Mouse (Mus musculus) frontal cortex, adult 2 months (tissue): ENCODE data around the gene Trim60. TPM values are rescaled to one million over a fixed set of nuclear protein-coding genes. Genes with fewer than 3 reads are reported as not detected.
"Not testable (repeated sequence)": the region's sequence is repeated elsewhere in the genome, so short reads cannot be mapped to it uniquely, and the experiment has no call there.

ENCODE experiments used
- DNase-seq, 2 experiments: peaks; one replicate each; pipeline ENCODE4 v3.0.0; 2022; ENCODE audit warnings: low spot score in 1 of 2; ENCODE audit errors: extremely low spot score in 1 of 2
- polyA plus RNA-seq: library from polyadenylated mRNA; depleted of rRNA; stranded (reverse); fragments of >200 nt; gene quantifications from 2 replicates; pipeline ENCODE4 v1.2.3, GENCODE M21; 2012; rRNA removed

Gene Trim60
- polyA plus RNA-seq, result not detected in 2 replicates

DNA sequence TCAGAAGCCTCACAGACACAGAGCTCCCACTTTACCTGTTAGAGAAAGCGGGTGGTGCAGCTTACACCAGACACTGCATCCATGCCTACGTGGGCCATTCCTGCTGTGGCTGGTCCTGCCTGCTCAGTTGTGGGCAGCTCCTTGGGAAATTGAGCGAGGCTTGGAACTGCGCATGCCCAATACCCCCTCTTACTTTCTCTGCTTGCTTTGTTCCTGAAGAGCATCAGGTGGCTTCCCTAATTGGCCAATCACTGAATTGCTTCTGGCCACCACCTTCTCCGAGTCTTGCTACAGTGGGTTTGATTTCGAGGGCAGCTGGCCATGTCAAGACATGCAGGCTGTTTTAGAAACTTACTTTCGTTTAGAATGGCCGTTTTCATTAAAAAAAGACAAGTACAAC, at the start of gene Trim60, which contains the start of gene Trim61:
Trim60 (minus strand) TSS at position 162 of the 400 bp plus-strand sequence.
Trim61 (minus strand) TSS at position 101 of the 400 bp plus-strand sequence.
- DNase-seq, result no peak

DNA sequence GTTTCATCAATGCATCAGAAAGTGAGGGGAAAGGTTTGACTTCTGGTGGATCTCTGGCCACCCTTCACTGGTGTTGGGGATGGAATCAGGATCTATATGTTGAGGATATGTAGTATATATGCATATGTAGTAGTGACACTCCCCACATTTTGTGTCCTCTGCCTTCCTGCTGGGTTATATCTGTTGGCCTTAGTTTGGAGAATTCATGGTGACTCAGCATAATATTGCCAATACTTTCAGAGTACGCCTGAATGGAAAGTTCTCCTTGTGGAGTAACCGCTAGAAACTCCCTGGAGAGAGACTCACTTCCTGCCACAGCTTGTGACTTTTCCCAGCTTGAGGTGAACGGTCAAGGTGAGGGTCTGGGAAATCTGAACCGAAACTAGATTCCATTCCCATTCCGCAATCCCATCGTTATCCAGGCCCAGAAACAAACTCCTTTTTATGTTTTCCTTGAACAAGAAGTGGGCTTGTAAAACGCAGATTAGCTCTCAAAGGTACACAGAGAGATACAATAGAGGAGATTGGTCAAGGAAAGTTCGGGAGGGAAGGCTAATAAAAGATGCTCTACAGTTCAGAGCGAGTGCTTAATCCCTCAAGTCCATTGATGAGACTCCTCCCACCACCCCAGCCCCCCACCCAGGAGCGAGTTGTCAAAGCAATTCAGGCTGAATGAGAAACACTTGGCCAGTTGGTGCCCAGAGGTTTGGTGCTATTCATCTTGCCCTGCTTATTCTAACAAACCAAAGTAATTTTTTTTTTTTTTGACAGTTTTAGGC, 49.5 kb upstream of the Trim60 start:
- DNase-seq, result no peak

DNA sequence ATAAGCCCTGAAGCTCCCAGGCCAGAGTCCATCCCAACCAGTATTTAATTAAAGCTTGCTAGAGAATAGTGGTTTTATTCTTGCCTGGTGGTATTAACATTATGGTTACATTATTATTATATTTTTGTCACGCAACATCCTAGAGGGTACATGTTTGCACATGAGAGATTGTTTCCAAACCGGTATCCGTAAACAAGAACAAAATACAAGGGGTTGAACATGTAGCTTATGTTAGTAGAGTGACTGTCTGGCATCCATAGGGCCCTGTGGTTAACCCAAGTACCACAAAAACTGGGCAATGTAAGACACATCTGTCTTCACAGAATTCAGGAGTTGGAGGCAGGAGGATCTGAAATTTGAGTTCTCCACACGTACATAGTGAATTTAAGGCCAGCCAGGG, 48.6 kb upstream of the Trim60 start:
- DNase-seq, result no peak

DNA sequence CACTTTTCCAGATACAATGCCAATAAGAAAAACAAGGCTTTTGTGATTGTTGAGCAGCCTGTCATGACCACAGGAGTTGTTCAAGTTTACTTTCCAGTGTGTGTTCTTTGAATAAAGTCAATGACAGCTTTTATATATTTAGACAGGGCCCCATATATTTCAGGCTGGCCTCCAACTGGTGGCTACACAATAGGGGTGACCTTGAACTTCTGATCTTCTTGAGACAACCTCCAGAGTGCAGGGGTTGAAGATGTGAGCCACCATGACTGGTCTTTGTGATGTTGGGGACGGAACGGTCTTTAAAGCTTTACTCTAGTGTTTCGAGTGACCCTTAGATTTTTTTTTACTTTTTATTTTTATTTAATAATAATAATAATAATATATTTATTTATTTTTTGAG, 47.2 kb upstream of the Trim60 start:
- DNase-seq, result no peak

DNA sequence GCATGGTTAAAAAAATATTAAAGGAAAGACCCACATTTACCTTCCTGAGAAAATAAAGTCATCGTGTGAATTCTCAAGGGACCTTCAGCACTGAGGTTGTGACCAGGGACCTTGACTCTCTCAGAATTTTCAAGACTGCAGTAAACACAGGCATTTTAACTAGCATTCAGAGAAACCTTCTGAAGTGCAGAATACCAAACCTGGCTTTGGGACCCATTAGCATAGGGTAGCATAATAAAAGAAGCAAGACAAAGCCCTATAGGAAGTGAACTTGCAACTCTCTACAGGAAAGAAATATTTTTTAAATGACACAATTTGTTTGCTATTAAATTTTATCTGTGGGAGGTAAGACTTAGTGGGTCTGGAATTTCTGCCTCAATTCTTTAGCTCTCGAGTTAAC, 45.7 kb upstream of the Trim60 start:
- no peak for DNase-seq

DNA sequence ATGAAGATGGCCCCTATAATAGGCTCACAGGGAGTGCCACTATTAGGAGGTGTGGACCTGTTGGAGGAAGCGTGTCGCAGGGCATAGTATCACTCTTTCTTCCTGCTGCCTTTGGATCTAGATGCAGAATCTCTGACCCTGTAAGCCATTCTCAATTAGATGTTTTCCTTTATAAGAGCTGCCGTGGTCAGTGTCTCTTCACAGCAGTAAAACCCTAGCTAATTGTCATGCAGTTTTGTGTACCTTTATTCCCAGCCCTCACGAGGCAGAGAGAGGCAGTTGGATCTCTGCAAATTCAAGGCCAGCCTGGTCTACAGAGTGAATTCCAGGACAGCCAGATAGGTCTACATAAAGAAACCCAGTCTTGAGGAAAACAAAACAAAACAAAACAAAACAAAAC, 43.8 kb upstream of the Trim60 start:
- no peak for DNase-seq

DNA sequence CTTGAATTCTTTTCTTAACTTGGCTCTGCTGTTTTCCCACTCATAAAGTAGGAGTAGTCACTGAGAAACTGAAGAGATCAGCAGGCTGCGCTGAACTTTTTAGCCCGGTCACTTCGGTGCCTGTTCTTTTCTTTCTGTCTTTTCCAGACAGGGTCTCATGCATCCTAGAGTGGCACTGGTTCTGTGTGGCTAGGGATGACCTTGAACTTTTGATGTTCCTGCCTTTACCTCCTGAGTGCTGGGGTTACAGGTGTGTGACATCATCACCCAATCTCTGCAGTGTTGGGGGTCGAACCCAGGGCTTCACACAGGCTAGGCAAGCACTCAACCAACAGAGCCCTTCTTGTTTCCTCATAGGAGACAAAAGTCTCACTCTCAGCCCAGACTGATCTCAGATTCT, 38.3 kb upstream of the Trim60 start:
- no peak for DNase-seq

DNA sequence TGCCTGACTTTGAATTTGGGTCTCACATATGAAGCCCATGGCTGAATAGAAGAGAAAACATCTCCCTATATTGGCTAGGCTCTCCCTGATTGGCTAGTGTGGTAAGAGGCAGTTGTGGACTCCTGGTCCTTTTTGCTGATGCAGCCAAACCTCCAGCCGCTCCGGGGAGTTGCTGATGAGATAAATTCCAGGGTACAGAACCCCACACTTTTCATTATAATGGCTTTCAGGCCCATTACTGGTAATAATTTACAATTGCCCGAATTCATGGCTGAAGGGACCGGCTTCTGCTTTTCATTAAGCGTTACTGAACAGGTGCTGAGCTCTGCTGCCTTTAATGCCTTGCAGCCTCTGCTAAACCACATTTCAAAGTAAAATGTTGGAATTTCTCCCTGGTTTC, 35.6 kb upstream of the Trim60 start:
- DNase-seq, result no peak

DNA sequence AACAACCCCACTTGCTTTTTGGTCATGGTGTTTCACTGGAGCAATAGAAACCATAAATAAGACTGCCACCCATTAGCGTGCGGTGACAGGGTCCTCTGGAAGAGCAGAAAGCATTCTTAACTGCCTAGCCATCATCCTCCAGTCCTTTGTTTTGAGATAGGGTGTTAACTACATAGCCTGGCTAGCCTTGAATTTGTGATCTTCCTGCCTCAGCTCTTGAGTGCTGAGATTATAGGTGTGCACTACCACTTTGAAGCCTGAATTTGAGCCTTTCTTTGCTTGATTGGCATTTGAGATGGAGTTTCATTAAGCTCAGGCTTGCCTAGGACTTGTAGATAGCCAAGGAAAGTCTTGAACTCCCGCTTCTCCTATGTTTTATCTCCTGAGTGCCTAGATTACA, 35.2 kb upstream of the Trim60 start:
- no peak for DNase-seq

DNA sequence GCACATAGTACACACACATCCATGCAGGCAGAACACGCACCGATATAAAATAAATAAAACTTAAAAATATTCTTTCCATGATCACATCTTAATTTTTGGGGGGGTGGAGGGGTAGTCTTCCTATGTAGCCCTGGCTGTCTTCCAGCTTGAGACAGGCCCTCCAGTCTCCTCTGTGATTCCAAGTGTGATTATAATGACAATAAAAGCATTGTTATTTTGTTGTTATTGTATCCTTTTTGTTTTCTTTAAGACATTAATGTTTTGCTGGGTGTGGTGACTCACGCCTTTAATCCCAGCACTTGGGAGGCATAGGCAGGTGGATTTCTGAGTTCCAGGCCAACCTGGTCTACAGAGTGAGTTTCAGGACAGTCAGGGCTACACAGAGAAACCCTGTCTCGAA, 29.4 kb upstream of the Trim60 start:
- no peak for DNase-seq

DNA sequence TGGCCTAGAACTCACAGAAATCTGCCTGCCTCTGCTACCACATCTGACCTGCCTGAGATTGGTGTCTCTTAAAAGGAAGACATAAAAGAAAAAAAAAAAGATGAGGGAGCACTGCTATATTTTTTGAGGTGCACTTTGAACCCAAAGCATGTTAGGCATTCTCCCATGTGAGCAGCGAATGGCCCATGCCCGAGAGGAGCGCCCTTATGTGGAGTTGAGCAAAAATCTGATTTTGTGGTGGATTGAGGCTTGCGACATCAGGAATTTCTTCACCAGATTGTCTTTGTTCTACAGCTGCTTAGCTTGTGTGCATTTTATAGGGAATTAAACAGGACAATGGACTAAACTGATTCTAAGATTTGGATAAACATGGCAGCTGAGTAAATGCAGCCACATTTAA, 28.8 kb upstream of the Trim60 start:
- DNase-seq, result no peak

DNA sequence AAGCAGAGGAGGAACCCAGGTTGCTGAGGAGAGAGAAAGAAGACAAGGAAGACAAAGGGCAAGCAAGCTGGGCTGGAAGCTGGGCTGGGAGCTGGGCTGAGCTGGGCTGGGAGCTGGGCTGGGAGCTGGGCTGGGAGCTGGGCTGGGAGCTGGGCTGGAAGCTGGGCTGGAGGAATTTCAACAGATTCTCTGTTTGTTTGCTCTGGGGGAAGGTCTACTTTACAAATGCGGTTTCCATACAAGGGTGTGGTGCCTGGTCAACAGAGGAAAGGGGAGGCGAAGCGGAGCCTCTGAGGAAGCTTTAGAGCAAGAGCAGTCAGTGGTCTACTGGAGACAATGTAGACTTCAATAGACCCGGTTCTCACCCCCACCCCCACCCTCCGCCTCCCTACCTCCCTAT, 28.2 kb upstream of the Trim60 start:
- no peak for DNase-seq

DNA sequence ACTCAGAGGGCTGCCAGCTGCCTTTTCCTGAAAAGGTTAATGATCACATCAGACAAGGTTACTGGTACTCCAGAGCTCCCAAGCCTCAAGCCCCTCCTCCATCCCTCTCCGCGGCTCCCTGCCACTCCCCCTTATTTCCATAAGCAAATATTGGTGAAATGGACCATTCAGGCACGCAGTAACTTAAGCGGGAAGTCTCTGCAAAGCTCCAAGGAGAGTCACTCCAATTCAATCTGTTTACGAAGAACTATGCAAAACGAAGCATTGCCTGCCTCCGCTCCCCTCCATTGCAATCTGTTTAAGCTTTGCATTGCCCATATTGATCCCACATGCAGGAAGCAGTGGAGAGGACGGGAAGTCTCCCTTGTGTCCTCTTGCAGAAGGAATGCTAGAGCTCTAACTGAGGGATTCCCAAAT, 18.7 kb upstream of the Trim60 start, which contains the start of gene Apela:
Apela (minus strand) TSS at position 220 of the 417 bp plus-strand sequence.
- DNase-seq, result no peak

DNA sequence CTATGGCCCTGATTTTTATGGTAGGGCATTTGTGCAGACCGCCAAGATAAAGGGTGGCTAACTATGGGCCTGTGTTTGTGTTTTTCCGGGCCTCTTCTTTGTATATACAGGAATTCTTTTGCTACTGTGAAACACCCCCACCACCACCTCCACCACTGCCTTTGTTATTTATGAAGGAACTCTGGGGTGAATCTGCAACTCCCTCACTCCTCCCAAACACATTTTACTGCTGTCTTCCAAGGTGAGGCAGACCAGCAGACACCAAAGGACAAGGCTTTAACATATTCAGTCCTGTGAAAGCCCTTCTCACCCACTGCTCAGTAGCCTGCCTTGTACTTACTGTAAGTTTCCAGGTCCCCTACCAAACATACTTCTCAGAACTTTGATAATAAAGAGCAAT, 15.8 kb upstream of the Trim60 start:
- DNase-seq, result no peak

DNA sequence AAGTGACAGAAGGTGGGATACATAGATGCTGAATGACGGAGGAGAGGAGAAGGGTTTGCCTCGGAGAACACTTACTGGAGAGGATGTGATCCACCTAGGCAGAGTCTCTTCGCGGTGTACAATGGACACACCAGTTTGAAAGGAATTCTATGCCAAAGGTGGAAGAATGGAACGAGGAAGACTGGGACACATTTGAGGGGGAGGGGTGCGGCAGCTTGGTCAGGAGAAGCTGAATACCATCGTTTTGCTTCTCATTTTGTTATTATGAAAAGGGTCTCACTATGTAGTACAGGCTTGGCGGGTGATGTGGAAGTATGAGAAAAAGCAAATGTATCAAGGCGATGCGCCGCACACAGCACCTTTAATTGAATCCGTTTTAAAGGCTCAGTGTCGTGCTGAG, 14.7 kb upstream of the Trim60 start:
- no peak for DNase-seq

DNA sequence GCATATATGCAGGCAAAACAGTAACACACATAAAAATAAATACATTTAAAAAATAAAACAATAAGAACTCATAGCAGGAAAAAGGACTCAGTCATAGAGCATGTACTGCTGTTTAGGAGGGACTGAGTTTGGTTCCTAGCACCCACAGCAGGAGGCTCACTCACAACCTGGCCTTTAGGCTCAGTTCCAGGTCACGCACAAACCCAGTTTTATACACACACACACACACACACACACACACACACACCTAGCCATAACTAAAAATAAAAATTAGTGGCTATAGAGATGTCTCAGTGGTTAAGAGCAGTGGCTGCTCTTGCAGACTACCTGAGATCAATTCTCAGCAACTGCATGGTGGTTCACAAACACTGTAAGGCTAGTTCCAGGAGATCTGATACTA, 13.7 kb upstream of the Trim60 start:
- DNase-seq, result no peak

DNA sequence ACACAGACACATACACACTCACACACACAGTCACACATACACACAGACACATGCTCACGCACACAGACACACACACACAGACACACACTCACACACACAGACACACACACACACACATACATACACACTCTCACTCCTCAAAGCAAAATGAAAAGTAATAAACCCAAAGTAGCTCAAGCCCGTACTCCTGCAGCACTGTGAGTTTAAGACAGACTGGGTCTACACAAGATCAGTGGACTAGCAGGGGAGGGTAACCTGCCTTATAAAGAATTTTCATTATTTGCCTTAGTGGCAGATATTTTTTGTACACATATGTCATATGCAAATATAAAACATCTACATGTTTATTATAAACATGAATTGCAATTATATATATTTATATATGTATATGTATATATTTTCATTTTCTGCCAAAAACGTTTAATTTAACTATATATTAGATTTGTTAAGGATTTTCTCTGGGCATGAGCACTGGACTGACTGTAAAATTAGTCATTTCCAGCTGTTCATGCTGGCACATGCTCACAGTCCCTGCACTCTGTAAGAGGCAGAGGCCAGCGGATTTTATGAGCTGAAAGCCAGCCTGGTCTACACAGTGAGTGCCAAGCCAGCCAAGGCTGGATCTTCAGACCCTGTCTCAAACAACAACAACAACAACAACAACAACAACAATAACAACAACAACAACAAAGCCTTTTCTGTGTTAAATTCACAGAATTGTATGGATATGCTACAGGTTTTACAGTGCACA, 12.5 kb upstream of the Trim60 start:
- no peak for DNase-seq

DNA sequence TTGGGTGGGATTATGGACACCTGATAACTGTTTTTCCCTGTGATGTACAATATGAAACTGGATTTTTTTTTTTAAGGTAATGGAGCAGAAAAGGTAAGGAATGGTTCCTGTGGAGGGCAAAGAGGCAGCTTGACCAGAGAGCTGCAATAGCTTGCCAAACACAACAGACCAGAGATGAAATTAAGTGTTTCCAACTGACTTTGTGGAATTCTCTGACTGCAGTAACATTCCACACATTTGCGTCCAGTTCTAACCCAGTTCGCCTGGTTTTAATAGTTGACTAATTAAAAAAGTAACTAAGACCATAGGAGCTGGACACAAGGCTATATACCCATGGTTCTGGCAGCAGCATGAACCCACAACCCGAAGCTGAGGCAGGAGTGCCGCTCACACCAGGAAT, 11.4 kb upstream of the Trim60 start:
- DNase-seq, result no peak

DNA sequence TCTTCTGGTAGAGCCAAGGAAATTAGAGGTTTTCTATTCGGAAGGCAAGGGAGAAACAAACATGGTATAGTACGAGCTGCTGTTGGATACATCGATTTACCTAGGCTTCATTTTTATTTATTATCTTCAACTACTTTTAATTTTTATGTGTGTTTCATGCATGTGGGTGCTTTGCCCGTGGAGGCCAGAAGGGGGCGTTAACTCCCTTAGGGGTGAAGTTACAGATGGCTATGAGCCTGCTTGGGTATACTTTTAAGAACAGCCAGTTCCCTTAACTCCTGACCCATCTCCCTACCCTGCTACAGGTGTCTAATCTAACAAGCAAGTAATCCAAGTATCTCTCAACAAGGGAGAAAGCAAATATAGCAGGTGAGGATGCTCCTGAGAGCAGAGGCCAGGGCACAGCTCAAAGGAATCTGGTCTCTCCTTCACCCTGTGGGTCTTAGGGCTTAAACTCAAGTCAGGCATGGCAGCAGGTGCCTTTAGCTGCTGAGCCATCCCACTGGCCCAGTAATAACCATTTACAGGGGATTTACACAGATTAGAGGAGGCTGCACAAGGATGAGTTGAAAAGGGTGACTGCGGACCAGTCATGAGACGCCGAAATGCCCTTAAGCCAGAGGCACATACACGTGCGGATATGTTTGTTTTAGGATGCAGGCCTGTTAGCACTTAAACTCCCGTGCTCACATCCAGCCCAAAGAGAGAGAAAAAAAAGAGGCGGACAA, 10.7 kb upstream of the Trim60 start:
- no peak for DNase-seq

DNA sequence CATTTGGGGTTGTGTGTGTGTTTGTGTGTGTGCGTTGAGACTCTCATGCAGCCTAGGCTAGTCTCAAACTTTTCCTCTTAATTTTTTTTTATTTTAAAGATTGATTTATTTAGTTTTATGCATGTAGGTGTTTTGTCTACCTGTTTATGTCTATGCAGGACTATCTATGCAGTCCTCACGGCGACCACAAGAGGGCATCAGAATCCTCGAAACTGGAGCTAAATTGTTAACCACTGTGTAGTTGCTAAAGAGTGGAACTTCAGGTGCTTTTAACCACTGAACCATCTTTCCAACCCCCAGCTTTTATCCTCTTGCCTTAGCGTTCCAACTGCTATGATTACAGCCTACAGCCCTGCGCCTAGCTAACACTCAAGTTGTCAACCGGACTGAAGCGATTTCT, 4.1 kb upstream of the Trim60 start:
- peak; percentile 37 to 86 for DNase-seq

DNA sequence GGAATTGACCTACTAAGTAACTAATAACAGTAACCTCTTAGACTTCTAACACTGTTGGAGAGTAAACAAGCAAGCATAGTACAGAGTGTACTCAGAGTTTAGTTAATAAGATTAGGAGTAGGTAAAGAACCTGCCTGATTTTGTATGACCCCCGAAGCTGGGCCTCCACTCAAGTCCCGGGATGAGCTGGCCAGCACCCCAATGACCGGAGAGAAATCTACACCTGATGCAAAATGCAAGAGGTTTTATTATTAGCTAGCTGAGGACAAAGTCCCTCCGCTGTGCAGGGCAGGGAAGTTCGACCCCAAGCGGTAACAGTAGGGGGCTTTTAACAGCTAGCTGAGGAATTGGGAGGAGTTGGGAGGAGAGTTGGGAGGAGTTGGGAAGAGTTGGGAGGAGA, 10.8 kb downstream of the Trim60 start:
- not testable (repeated sequence) for DNase-seq
